Mouse (Mus musculus) brain, embryonic 14.5 days (tissue): ENCODE data around the gene Fat2. TPM values are rescaled to one million over a fixed set of nuclear protein-coding genes. Genes with fewer than 3 reads are reported as not detected.
A peak's percentile ranks its signal among the peaks of the same experiment; 100 is the strongest.

Experiments used
- DNase-seq: peaks from one replicate; pipeline ENCODE4 v3.0.0-alpha.2; 2011; ENCODE audit warnings: low read depth
- CTCF ChIP-seq: fragments of 200-500 bp; IDR thresholded peaks from 2 replicates; pipeline ENCODE4 v1.5.1; 2012; ENCODE audit warnings: inconsistent platforms, mild to moderate bottlenecking, moderate library complexity, borderline replicate concordance; ENCODE audit not compliant: insufficient read depth, insufficient read length; ENCODE audit errors: extremely low read depth
- POLR2A ChIP-seq: fragments of 200-500 bp; IDR thresholded peaks from 2 replicates; pipeline ENCODE4 v1.6.1; 2012; ENCODE audit warnings: mild to moderate bottlenecking, inconsistent platforms, borderline replicate concordance; ENCODE audit not compliant: poor library complexity, insufficient read depth, insufficient read length, severe bottlenecking; ENCODE audit errors: extremely low read depth
- polyA plus RNA-seq: library from polyadenylated mRNA; depleted of rRNA; stranded (reverse); fragments of >200 nt; gene quantifications from 2 replicates; pipeline ENCODE4 v1.2.3, GENCODE M21; 2012; rRNA removed

The Fat2 gene
- polyA plus RNA-seq, 1 experiment, result 0.51 TPM

DNA sequence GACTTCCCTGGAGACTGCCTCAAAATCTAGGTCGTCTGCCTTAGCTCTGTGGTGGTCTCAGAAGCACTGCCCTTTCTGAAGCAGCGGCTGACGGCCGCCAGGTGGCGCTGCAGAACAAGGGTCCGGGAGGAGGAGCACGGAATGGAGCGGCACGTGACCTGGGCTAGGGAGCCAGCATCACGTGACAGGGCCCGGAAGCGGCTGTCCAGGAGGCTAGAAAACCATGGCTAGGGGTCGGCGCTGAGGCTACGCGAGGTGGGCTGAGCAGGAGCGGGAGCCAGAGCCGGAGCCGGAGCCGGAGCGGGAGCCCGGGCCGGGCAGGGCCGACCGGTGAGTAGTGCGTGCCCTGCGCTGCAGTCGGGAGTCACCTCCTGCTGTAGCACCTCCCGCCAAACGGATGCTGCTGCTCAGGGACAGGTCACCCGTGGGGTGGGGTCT lies 132.2 kb downstream of the Fat2 start, which contains the start of gene Slc36a1:
Gene Slc36a1, plus strand, starts transcription at position 192 of the 438 bp plus-strand sequence.
- DNase-seq, result peak; percentile 98
- TF ChIP-seq CTCF (peak; percentile 97), POLR2A (peak; percentile 18; the same call in 1 of the 2 replicates)

Other genes with a start within 250 kb of the Fat2 start
- gene Gm2a, start 238.4 kb downstream of the Fat2 start, polyA plus RNA-seq, result 7.8 and 11.5 TPM in 2 replicates
- not detected in 2 replicates for gene Slc36a3, start 184.9 kb downstream of the Fat2 start, polyA plus RNA-seq
- 0.09 and 0.85 TPM in 2 replicates for gene Slc36a2, start 151.5 kb downstream of the Fat2 start, polyA plus RNA-seq
- 13.7 and 22.1 TPM in 2 replicates for gene Slc36a1, start 132.2 kb downstream of the Fat2 start, polyA plus RNA-seq
- 340 and 497 TPM in 2 replicates for gene Sparc, start 86.6 kb upstream of the Fat2 start, polyA plus RNA-seq
- gene Atox1, start 124.7 kb upstream of the Fat2 start, polyA plus RNA-seq, result 179 and 207 TPM in 2 replicates
- gene G3bp1, start 133.1 kb upstream of the Fat2 start, polyA plus RNA-seq, result 63.1 and 63.7 TPM in 2 replicates